Mouse (Mus musculus) gonadal fat pad, adult 2 months (tissue): ENCODE data around the gene Fscn3. TPM values are rescaled to one million over a fixed set of nuclear protein-coding genes. Genes with fewer than 3 reads are reported as not detected.

Source experiments
- DNase-seq: peaks from one replicate; pipeline ENCODE4 v3.0.0-alpha.2; 2012; ENCODE audit warnings: low read depth
- polyA plus RNA-seq: library from polyadenylated mRNA; depleted of rRNA; stranded (reverse); fragments of >200 nt; gene quantifications from 2 replicates; pipeline ENCODE4 v1.2.3, GENCODE M21; 2012; rRNA removed

Fscn3 gene
- polyA plus RNA-seq, 1 experiment = 2.7 TPM

DNA sequence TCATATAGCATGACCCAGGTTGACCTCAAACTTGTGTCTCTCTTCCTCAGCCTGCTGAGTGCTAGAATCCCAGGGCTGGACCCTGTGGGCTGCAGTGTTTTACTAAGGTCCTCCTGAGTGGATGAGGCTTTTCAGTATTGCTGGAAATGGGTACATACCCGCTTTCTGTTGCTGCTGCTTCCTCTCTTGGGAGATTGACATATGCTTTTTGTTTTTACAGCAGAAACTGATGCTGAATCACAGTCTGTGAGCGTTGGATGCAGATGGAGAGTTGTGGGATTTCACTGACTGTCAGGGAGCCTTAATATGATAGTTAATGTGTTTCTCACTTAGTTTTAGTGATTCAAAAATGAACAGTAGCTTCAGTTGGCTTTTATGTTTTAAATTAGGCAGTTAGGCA lies 58.9 kb downstream of the Fscn3 start:
- DNase-seq = no peak

- no peak for DNase-seq
Measured at GRCm38 (mm10) chr6:28486905-28487304, 59.3 kb downstream of the Fscn3 start.

Other genes starting within 250 kb of the Fscn3 start
- 2.8 and 4.8 TPM in 2 replicates for gene Zfp800, start 29.8 kb upstream of the Fscn3 start, polyA plus RNA-seq
- gene Arf5, start 4.2 kb upstream of the Fscn3 start, polyA plus RNA-seq = 317 and 337 TPM in 2 replicates
- gene Gcc1, start 601 bp downstream of the Fscn3 start, polyA plus RNA-seq = 7.2 and 8.9 TPM in 2 replicates
- not detected in 2 replicates for gene Pax4, start 21.6 kb downstream of the Fscn3 start, polyA plus RNA-seq
- 120 and 152 TPM in 2 replicates for gene Snd1, start 47.4 kb downstream of the Fscn3 start, polyA plus RNA-seq